Mouse (Mus musculus) heart, postnatal 0 days (tissue): Measurements from ENCODE around the gene Wfdc10.

Source experiments
- CTCF ChIP-seq: IDR thresholded peaks from 2 replicates; pipeline ENCODE4 v1.5.1; 2016; ENCODE audit warnings: antibody characterized with exemption, control low read depth, low read depth
- EP300 ChIP-seq: IDR thresholded peaks from 2 replicates; pipeline ENCODE4 v1.6.1; 2016; ENCODE audit warnings: antibody characterized with exemption, low read depth

DNA sequence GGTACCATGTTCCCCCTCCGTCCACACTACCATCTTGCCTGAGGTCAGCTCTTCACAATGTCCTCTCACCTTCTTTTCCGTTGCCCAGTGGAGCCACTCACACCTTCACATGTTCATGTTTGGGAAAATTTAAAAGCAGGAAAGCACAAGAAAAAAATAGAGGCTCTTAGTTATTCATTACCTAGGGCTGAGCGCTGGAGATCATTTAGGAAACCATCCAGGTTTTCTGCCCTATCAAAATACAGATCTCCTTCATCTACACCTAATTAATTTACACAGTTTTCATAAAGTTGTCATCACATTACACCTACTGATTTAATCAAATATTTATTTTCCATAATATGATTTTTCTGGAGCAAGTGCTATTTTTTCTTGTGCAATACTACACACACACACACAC is 17.1 kb upstream of the Wfdc10 start, which contains the start of gene Wfdc16:
- TF ChIP-seq CTCF (no peak), EP300 (no peak)
